Mouse (Mus musculus) limb, embryonic 10.5 days (tissue): ENCODE measurements around the gene Ano1. TPM values are rescaled to one million over a fixed set of nuclear protein-coding genes. Genes with fewer than 3 reads are reported as not detected.

ENCODE experiments used
- DNase-seq: peaks from one replicate; pipeline ENCODE4 v3.0.0-alpha.2; 2017; ENCODE audit warnings: low spot score
- H3K27ac ChIP-seq: fragments of 300-500 bp; sonication (generic); 2 replicates; pipeline ENCODE4 v1.5.1; 2016; ENCODE audit warnings: mild to moderate bottlenecking
- H3K27me3 ChIP-seq: fragments of 300-500 bp; sonication (generic); 2 replicates; pipeline ENCODE4 v1.6.1; 2016; ENCODE audit warnings: low read depth, mild to moderate bottlenecking; ENCODE audit not compliant: poor library complexity, severe bottlenecking
- H3K36me3 ChIP-seq: fragments of 300-500 bp; sonication (generic); 2 replicates; pipeline ENCODE4 v1.6.1; 2016; ENCODE audit warnings: mild to moderate bottlenecking, moderate library complexity
- H3K4me1 ChIP-seq: fragments of 300-500 bp; sonication (generic); 2 replicates; pipeline ENCODE4 v1.6.1; 2016
- H3K4me3 ChIP-seq: fragments of 300-500 bp; sonication (generic); 2 replicates; pipeline ENCODE4 v1.5.1; 2016; ENCODE audit warnings: mild to moderate bottlenecking, moderate library complexity
- H3K9me3 ChIP-seq: fragments of 300-500 bp; sonication (generic); replicated peaks from 2 replicates; pipeline ENCODE4 v1.6.1; 2016; ENCODE audit warnings: mild to moderate bottlenecking
- WGBS: fragments of 180-500 bp; shearing (Covaris S2); methylation state at CpG from one replicate; pipeline ENCODE4 v1.1.7; 2016; 5-methylcytosine and 5-hydroxymethylcytosine counted together
- polyA plus RNA-seq: library from polyadenylated mRNA; unstranded; fragments of >200 nt; fragmentation: Nextera tagmentation; extraction: Ambion mirVana; gene quantifications from 2 replicates; pipeline ENCODE4 v1.2.1, GENCODE M21; 2016

Gene Ano1
- polyA plus RNA-seq, 1 experiment from 2014 or later: 3.1 TPM

DNA sequence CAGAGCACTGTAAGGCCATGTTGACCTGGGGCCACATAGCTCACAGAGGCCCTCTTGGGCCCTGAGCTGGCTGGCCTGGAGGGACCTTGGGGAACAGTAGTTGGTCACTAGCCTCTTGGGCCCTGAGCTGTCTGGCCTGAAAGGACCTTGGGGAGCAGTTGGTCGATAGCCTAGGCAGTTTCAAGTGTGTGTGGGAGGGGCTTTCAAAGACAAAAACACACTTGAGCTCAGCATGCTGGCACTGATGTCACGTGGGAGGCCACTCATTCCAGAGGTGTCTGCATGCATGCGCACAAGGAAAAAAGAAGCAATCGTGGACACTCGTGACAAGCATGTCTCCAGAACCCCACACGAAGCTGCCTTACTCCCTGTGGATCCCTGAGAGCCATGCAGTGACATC is 136.4 kb downstream of the Ano1 start:
- DNase-seq: no peak
- no peak overlapping the region for H3K4me3 ChIP-seq
- H3K27ac ChIP-seq: no peak overlapping the region
- WGBS: 79% methylated on average over 6 of the region's 6 CpGs
- H3K27me3 ChIP-seq: no peaks in the 10 kb centered on the region
- no peaks in the 10 kb centered on the region for H3K36me3 ChIP-seq
- no peaks in the 10 kb centered on the region for H3K9me3 ChIP-seq
- peaks cover 15% of the 10 kb centered on the region; the same call in 1 of the 2 replicates for H3K4me1 ChIP-seq

DNA sequence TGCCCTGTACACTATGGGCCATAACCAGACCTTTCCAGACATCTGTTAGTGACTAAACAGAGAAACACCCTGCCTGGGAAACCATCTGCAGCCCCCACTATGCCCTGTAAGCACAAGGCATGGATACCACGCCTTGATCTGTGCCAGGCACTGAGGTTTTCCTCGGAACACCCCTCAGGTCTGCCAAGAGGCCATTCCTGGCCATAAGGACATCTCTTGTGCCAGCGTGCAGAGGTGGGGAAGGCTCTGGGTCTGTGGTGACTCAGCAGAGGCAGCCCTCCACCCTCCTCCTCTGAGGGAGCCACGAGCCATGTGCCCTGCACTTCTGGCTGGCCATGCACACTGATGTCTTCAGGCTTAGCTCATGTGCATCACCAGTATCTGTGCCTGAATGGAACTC is 138.9 kb downstream of the Ano1 start:
- no peaks in the 10 kb centered on the region for H3K9me3 ChIP-seq
- H3K27ac ChIP-seq: no peak overlapping the region
- 84% methylated on average over 4 of the region's 4 CpGs for whole genome bisulfite sequencing
- peaks cover 12% of the 10 kb centered on the region; the same call in 1 of the 2 replicates for H3K4me1 ChIP-seq
- H3K27me3 ChIP-seq: no peaks in the 10 kb centered on the region
- no peak overlapping the region for H3K4me3 ChIP-seq
- DNase-seq: no peak
- no peaks in the 10 kb centered on the region for H3K36me3 ChIP-seq

DNA sequence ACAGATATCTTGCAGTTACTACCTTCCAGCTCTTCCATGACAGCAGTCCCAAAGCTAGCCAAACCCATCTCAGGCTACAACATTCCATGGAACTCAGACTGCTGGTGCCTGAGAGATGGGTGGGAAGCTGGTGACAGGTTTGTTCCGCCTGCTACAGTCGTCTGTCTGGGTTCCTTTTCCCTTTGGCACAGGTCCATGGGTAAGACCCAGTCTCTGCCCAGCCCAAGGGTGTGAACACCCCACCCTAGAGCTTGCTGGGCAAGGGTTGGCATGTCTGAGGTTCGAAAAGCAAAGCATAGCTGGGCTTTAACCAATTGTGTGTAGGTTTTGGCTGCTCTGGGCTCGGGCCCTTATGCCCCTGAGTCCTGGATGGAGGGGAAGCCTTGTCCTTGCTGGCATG is 139.4 kb downstream of the Ano1 start:
- Histone ChIP-seq H3K27ac (no peak overlapping the region), H3K4me3 (no peak overlapping the region), H3K36me3 (no peaks in the 10 kb centered on the region), H3K9me3 (no peaks in the 10 kb centered on the region), H3K4me1 (peaks cover 12% of the 10 kb centered on the region; the same call in 1 of the 2 replicates), H3K27me3 (no peaks in the 10 kb centered on the region)
- WGBS: 84% methylated on average over 4 of the region's 4 CpGs
- no peak for DNase-seq

DNA sequence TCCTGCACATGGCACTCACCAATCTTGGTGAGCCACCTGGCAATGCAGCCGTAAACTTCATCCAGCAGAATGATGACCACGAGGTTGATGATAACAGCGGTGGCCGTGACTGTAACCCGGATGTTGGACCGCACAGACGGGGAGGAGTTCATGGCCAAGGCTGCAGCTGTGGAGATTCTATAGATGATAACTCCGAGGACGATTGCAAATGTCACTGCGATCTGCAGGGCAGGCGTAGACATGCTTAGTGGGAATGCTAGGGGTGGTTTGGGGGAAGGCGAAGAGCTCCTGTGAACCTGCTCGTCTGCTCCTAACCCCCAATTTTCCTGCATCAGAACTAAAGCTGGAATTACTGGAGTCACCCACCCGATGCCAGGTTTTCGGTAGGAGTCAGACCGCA is 140.2 kb downstream of the Ano1 start:
- Histone ChIP-seq H3K4me1 (peaks cover 12% of the 10 kb centered on the region; the same call in 1 of the 2 replicates), H3K36me3 (no peaks in the 10 kb centered on the region), H3K27me3 (no peaks in the 10 kb centered on the region), H3K4me3 (no peak overlapping the region), H3K9me3 (no peaks in the 10 kb centered on the region), H3K27ac (no peak overlapping the region)
- 87% methylated on average over 16 of the region's 16 CpGs for WGBS
- no peak for DNase-seq

DNA sequence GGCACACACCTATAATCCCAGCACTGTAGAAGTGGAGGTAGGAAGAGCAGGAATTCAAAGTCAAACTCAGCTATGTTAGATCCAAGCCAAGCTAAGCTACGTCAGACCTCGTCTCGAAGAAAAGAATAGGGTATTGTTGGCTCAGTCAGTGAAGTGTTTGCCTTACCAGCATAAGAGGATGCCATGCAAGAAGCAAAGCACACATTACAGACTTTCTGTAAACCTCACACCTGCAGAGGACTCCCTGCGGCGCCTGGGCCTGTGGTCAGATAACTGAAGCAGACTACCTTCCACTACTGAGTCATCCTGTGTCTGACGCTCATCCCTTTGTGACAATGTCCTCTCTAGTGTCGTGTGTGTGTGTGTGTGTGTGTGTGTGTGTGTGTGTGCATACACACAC is 142.2 kb downstream of the Ano1 start:
- Histone ChIP-seq H3K9me3 (no peaks in the 10 kb centered on the region), H3K27ac (no peak overlapping the region), H3K36me3 (no peaks in the 10 kb centered on the region), H3K27me3 (no peaks in the 10 kb centered on the region), H3K4me1 (peaks cover 12% of the 10 kb centered on the region; the same call in 1 of the 2 replicates), H3K4me3 (no peak overlapping the region)
- 93% methylated on average over 7 of the region's 7 CpGs for WGBS
- DNase-seq: no peak

DNA sequence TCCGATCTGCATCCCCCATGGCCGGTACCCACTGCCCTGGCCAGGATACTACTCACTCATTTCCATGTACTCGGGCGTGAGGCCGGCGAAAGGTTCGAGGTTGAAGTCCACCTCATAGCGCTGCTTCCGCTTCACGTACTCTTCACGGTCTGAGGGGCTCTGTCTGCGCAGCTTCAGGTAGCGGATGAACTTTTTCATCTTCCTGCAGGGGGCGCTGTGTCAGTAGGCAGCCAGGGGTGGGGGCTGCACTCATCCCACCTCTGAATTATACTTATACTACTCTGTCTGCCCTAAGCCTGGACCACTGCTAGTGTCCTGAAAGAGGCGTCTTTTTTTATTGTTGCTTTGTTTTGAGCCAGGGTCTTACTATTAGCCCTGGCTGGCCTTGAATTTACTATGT is 143.9 kb downstream of the Ano1 start:
- no peak overlapping the region for H3K4me3 ChIP-seq
- WGBS: 88% methylated on average over 15 of the region's 15 CpGs
- H3K36me3 ChIP-seq: no peaks in the 10 kb centered on the region
- no peaks in the 10 kb centered on the region for H3K27me3 ChIP-seq
- no peak overlapping the region for H3K27ac ChIP-seq
- no peak for DNase-seq
- H3K9me3 ChIP-seq: no peaks in the 10 kb centered on the region
- 0 out of 2 replicates have a peak, but pooled peaks cover 4% of the 10 kb centered on the region for H3K4me1 ChIP-seq

DNA sequence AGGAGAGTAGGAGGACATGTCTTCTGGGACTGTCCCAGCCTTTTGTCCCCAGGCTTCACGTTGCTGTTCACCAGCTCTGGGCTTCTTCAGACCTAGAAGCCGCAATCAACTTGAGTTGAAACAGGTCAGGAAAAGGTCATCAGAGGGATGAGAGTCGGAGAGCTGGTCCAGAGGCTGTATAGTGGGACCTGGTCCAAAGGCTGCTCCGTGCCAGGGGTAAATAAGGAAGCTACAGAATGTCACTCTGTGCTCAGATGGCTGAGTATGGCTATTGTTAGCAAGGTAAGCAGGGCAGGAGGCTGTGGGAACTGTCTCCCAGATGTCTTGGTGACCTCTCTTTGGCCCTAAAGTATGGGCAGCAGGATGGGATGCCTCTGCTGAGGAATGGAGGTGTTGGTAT is 147.0 kb downstream of the Ano1 start:
- Histone ChIP-seq H3K36me3 (no peaks in the 10 kb centered on the region), H3K9me3 (no peaks in the 10 kb centered on the region), H3K4me1 (0 out of 2 replicates have a peak, but pooled peaks cover 3% of the 10 kb centered on the region), H3K4me3 (no peak overlapping the region), H3K27ac (no peak overlapping the region), H3K27me3 (no peaks in the 10 kb centered on the region)
- 63% methylated on average over 4 of the region's 4 CpGs for WGBS
- no peak for DNase-seq

DNA sequence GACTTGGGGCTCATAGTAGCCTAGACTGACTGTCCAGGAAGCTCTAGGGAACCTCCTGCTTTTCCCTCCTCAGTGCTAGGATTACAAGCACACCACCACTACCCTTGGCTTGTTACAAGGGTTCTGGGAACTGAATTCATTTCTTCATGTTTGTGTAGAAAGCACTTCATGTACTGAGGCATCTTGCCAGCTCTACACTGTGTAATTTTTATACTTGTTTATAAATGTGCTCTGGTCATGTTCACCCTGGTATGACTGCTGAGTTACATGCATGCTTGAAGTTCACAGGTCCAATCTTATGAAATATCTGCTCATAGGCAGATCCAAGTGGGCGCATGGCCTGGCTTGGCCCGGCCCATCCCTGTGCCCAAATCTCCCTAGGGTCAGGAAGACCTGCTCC is 147.5 kb downstream of the Ano1 start:
- H3K27ac ChIP-seq: no peak overlapping the region
- no peak overlapping the region for H3K4me3 ChIP-seq
- H3K9me3 ChIP-seq: no peaks in the 10 kb centered on the region
- H3K36me3 ChIP-seq: no peaks in the 10 kb centered on the region
- DNase-seq: no peak
- no peaks in the 10 kb centered on the region for H3K27me3 ChIP-seq
- WGBS: 98% methylated on average over 2 of the region's 2 CpGs
- 0 out of 2 replicates have a peak, but pooled peaks cover 3% of the 10 kb centered on the region for H3K4me1 ChIP-seq

DNA sequence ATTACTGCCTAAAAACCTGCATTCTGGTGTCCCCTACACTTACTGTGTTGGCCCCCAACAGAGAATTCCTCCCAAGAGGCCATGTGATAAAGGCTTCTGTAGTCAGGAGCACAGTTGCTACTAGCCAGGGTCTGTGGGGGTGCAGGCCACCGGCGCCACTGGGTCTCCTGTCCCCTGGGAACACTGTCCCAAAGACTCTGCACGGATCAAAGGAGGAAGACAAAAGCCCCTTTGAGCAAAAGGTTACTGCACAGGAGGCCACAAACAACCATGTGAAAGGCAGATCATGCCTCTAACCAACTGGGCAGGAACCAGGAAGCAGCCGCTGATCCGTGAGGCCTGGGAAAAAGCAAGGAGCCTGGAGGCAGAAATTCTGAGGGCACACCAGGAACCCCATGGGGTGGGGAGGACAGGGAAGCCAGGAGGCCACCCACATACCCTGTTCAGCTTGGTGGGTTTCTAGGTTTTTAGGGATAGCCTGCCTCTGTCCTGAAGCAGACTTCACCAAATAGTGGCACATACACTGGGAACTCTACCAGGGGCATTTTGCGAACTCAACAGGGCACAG is 151.4 kb downstream of the Ano1 start:
- H3K4me1 ChIP-seq: 0 out of 2 replicates have a peak, but pooled peaks cover 3% of the 10 kb centered on the region
- no peaks in the 10 kb centered on the region for H3K27me3 ChIP-seq
- no peaks in the 10 kb centered on the region for H3K9me3 ChIP-seq
- DNase-seq: no peak
- no peaks in the 10 kb centered on the region for H3K36me3 ChIP-seq
- H3K4me3 ChIP-seq: no peak overlapping the region
- no peak overlapping the region for H3K27ac ChIP-seq
- WGBS: 65% methylated on average over 6 of the region's 6 CpGs

DNA sequence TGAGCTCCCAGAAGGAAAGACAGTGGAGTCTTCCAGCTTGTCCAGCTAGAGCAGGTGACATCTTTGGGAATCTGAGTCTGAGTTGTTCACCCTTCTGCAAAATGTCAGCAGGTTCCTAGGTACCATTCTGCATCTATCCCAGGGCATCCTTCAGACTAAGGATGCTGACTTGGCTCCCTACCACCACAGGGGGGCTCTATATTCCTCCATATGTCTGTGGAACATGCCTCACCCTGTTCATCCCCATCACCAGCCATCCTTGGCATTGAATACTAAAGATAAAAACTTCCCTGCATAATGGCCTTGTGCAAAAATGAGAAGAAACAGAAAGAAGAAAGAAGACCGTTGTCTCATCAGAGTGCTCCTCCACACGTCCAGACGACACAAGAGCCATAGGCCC is 162.3 kb downstream of the Ano1 start:
- no peak overlapping the region for H3K27ac ChIP-seq
- no peaks in the 10 kb centered on the region for H3K4me1 ChIP-seq
- WGBS: 81% methylated on average over 3 of the region's 3 CpGs
- no peaks in the 10 kb centered on the region for H3K36me3 ChIP-seq
- H3K27me3 ChIP-seq: peaks cover 11% of the 10 kb centered on the region; the same call in 1 of the 2 replicates
- H3K4me3 ChIP-seq: no peak overlapping the region
- H3K9me3 ChIP-seq: no peaks in the 10 kb centered on the region
- DNase-seq: no peak

DNA sequence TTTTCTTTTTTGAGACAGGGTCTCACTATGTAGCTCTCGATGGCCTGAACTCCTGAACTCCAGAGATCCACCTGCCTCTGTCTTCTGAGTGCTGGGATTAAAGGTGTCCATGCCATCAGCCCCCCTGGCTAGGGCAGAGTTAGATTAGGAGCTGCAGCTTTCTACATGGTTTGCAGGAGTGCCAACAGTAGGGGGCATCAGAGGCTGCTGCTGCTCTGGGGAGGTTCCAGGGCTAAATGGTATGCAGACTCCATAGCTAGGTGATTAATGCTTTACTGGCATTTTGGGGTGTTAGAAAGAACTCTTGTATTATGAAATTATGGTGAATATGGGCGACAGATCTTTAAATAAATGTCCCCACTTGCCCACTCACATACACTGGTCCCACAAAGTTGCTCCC is 164.5 kb downstream of the Ano1 start:
- Histone ChIP-seq H3K4me1 (peaks cover 13% of the 10 kb centered on the region), H3K27me3 (peaks cover 14% of the 10 kb centered on the region; the same call in 1 of the 2 replicates), H3K27ac (no peak overlapping the region), H3K36me3 (no peaks in the 10 kb centered on the region), H3K9me3 (no peaks in the 10 kb centered on the region), H3K4me3 (no peak overlapping the region)
- 39% methylated on average over 2 of the region's 2 CpGs for WGBS
- DNase-seq: no peak

DNA sequence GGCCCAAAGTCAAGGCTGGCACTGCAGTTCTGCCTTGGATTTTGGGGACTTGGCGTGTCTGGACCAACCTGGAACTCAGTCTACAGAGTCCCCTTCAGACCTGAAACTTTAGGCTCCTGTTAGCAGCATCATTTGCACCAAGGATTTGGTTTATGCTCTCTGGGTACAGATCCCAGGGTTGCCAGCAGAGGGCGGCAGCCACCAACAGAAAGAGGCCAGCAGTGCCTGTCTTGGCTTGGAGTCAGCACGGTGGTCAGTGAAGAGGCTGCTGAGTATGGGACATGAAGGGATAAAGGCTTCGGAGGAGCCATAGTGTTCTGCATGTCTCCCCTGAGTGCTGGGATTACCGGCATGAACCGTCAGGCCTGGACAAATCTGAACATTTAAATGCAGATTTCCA is 166.1 kb downstream of the Ano1 start:
- Histone ChIP-seq H3K27me3 (peaks cover 11% of the 10 kb centered on the region; the same call in 1 of the 2 replicates), H3K4me3 (no peak overlapping the region), H3K9me3 (no peaks in the 10 kb centered on the region), H3K36me3 (peaks cover 3% of the 10 kb centered on the region), H3K27ac (no peak overlapping the region), H3K4me1 (peaks cover 23% of the 10 kb centered on the region)
- DNase-seq: peak; percentile 88
- 19% methylated on average over 6 of the region's 6 CpGs for WGBS

DNA sequence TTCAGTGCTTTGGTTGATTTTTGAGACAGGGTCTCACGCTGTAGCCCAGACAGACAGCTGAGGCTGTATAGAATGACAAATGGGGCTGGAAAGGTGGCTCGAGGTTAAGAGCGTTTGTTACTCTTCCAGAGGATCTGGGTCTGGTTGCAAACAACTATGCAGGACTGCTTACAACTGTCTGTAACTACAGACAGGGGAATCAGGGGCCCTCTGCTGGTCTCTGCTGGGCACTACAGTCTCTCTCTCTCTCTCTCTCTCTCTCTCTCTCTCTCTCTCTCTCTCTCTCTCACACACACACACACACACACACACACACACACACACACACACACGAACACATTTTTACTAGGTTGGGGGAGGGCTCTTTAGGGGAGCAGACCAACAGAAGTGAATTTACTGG is 168.2 kb downstream of the Ano1 start:
- H3K27ac ChIP-seq: no peak overlapping the region
- peaks cover 11% of the 10 kb centered on the region; the same call in 1 of the 2 replicates for H3K27me3 ChIP-seq
- H3K4me1 ChIP-seq: peaks cover 24% of the 10 kb centered on the region
- no peak overlapping the region for H3K4me3 ChIP-seq
- 2% methylated on average over 4 of the region's 4 CpGs for WGBS
- peak; percentile 66 for DNase-seq
- H3K9me3 ChIP-seq: no peaks in the 10 kb centered on the region
- peaks cover 23% of the 10 kb centered on the region for H3K36me3 ChIP-seq
